Mouse (Mus musculus): ENCODE results near the gene Zfp57.

- TF ChIP-seq FLI1 (IDR thresholded peaks at IDR 0.05; ENCODE audit: low read length) (no peak), GATA1 (IDR thresholded peaks at IDR 0.05; ENCODE audit: borderline replicate concordance, low read length) (no peak)
Observed at GRCm38 (mm10) chr17:37050399-37050798, 49.4 kb downstream of the Zfp57 start.
